Mouse (Mus musculus): ENCODE measurements at regions not wholly inside any gene's neighbourhood (a gene's known extent, or its start where the extent isn't known, plus 50 kb on each side); places are given as distances from the start of the nearest gene placed in this dataset.

GRCm38 (mm10) chr6:100422603-100423002, 135.3 kb upstream of the Rybp start:
- TF ChIP-seq CTCF (IDR thresholded peaks at IDR 0.05; ENCODE audit: insufficient read depth, low read depth, low read length) (no peak), POLR2A (IDR thresholded peaks at IDR 0.05; ENCODE audit: insufficient read depth, low read depth, low read length) (no peak)

Measured in olfactory bulb, adult 2 months (tissue).